Mouse (Mus musculus) activated CD4-positive, CD25-positive, alpha-beta regulatory T cell, adult 4 months (primary cell): ENCODE data around the gene Acsf2. TPM values are rescaled to one million over a fixed set of nuclear protein-coding genes. Genes with fewer than 3 reads are reported as not detected.

Experiments used
- ATAC-seq: one replicate; pipeline ENCODE4 v1.8.0; 2017
- polyA plus RNA-seq, 2 experiments: library from polyadenylated mRNA; unstranded; fragments of 100-300 nt; shearing (Covaris generic); gene quantifications; one replicate each; pipeline ENCODE4 v1.2.1; 2017

The Acsf2 gene
- polyA plus RNA-seq, 2 experiments from 2014 or later = 1.9 to 2.3 TPM

DNA sequence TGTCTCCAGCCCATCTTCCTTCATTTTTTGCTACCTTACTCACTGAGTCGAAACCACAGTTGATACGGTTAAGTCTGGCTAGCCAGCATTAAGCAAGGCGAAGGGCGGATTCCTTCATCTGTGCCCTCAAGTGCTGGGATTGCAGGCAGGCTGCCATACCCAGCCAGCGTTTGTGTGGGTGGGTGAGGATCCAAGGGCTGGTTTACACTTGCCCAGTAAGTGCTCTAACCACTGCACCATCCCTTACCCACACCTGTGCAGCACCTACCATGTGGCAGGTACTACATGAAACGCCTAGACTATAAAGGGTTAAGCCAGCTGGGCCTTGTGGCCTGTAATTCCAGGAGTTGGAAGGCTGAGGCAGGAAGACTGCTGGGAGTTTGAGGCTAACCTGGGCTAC, 54.4 kb downstream of the Acsf2 start:
- ATAC-seq = no peak

- ATAC-seq = no peak
Measured at GRCm38 (mm10) chr11:94546381-94546780, 55.3 kb downstream of the Acsf2 start.

DNA sequence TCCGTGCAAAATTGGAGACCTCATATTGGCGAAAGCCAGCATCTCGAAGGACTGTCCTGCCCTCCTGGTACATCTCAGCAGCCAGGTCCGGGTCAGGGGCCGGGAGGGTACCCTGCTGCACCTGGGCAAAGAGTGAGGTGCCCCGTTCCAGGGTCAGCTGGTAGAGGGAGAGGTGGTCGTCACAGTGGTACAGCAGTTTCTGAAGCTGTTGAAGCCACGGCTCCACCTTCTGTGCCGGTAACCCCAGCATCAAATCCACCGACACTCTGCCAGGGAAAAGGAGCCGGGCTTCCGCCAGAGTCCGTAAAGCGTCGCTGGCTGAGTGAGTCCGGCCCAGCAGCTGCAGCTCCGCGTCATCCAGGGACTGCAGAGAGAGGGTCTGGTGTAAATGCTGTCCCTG, 57.2 kb downstream of the Acsf2 start:
- ATAC-seq = no peak

DNA sequence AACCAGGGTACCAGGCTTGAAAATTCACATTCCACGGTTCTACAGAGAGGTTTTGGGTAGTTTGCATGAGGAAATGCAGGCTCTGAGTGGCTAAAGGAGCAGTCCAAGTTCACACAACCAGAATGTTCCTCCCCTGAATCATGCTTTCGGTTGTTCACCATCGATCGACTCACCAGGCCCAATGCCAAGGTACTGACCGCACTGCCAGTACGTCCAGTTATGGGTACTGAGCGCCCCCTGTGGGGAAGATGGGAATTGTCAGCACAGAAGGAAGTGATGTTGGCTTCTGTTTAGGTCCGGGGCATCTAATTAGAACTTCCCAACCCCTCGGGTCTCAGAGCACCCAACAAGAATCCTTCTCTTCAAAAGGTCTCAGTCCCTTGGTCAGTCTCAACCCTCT, 57.7 kb downstream of the Acsf2 start:
- ATAC-seq = no peak

DNA sequence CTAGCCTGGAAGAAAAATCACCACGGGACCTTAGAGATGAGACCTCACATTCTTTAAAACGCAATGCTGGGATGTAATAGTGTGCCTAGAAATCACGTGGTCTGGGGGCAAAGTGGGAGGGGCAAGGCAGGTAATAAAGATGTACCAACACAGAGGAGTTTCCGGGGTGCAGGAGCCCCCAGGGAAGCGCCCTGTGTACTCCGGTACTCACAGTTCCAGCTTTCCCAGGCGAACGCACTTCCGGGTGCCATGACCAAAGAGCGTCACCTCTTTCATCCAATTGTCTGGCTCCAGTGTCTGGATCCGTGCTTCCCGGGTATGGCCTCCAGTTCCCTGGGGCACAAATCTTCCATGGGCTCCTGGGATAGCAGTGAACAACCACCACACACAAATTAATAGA, 58.3 kb downstream of the Acsf2 start:
- ATAC-seq = no peak

DNA sequence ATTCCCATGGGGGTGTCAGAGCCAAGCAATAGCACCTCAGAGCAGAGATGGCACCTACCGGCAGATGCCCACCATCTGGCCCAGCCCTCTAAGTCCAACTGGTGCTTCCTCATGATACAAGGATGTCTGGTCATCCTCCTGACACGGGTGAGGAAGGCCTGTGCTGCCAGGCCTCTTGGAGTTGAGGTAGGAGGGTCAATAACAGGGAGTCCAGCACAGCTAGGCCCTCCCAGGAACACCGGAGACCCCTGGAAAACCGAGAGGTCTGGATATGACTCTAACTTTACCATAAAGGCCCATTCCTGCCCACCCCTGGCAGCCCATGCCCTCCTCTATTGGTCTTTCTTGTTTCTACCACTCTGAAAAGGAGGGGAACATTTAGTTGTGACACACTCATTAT, 59.3 kb downstream of the Acsf2 start:
- no peak for ATAC-seq

DNA sequence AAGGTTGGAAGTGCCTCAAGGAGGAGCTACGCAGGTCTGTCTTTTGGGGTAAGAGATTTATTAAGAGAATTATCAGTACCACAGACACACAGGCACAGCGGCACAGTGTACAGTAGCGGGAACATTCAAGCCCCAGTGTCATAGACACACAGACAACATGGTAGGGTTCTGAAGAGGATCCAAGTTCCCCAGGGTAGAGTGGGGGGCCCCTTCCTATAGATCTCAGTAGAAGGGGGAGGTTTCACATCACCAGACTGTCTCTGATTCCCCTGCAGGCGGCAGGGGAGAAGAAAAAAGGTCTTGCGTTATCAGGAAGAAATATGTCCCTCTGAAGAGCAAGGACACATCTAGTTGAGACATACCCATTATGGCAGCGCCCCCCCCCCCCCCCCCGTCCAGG, 61.9 kb downstream of the Acsf2 start:
- ATAC-seq = no peak

DNA sequence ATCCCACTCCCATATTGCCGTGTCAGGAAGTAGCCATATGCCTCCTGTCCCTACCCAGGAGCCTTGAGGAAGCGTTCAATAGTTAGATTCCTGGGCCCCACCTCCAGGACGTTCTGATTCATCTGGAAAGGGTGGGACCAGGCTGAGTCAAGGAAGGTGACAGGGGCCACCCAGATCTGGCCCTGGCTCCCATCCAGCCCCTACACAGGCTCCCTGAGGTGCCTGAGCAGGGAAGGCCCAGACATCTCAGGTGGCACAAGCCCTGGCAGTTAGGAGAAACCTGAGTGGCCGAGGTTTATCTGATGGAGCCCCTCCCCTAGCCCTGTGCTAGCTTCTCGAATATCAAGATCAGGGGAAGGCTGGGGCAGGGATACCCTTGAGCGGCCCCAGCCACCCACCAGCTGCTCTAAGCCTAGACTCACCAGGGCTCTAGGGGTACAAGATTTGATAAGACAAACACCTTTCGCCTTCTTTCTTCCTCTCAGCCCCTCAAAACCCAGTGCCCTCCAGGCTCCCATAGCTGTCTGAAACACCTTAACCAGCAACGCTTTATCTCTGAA, 62.9 kb downstream of the Acsf2 start:
- no peak for ATAC-seq

- ATAC-seq = no peak
Measured at GRCm38 (mm10) chr11:94533171-94533570, 68.5 kb downstream of the Acsf2 start.

DNA sequence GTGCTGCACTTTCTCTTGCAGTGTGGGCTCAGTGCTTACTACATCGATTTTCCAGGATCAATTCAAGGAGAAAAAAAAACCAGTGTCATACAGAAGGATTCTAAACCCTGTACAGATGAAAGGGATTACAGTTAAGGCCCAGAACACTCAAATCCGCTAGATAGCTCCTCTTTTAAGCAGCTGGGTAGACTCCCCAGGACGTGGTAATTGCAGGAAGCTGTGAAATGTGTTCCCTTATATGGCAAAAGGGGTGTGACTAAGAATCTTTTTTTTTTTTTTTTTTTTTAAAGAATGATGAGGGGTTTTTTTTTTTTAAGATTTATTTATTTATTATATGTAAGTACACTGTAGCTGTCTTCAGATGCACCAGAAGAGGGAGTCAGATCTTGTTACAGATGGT, 72.8 kb downstream of the Acsf2 start:
- no peak for ATAC-seq

DNA sequence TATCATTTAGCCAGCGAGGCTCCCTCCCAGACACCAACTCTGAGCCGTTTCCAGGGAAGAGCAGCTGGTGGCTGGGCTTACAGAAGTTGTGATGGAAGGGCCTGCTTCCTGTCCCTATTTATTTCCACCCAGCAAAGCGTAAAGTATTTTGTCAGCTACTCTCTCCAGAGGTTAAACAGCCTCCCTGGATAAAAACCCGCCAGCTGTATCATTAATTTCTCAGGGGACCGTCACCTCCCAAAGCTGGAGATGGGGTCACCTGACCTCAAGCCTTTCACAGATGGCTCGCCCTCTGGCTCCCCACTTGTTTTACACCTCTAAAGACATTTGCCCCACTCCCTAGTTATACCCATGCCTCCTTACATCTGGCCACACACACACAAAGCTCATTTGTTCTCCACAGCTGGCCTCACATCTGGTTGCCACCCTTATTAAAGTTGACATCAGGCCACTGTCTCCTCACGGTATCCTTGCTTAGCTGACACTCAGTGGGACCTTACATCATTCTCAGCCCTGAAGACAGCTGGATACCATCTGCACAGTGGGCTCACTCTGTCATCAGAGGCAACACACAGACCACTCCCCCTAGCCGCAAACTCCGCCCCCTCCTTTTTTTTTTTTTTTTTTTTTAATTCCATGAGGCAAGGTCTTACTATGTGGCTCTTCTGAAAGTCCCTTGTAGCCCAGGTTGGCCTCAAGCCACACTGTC, 75.3 kb downstream of the Acsf2 start:
- no peak for ATAC-seq

GRCm38 (mm10) chr11:94521219-94521843, 80.3 kb downstream of the Acsf2 start, which contains the start of gene Mycbpap:
TSS of gene Mycbpap (minus strand) at chr11:94521742.
- ATAC-seq = no peak

- no peak for ATAC-seq
Measured at GRCm38 (mm10) chr11:94513452-94513851, 88.2 kb downstream of the Acsf2 start.

- ATAC-seq = no peak
Measured at GRCm38 (mm10) chr11:94508976-94509375, 92.7 kb downstream of the Acsf2 start.

Other genes with a start within 250 kb of the Acsf2 start
- gene Abcc3, start 208.9 kb downstream of the Acsf2 start, polyA plus RNA-seq = under 1 TPM; 0.45 to 0.79 TPM
- gene Cacna1g, start 127.7 kb downstream of the Acsf2 start, polyA plus RNA-seq = not detected
- not detected for gene Spata20, start 115.7 kb downstream of the Acsf2 start, polyA plus RNA-seq
- not detected for gene Epn3, start 101.9 kb downstream of the Acsf2 start, polyA plus RNA-seq
- gene Mycbpap, start 80.1 kb downstream of the Acsf2 start, polyA plus RNA-seq = not detected
- gene Rsad1, start 52.6 kb downstream of the Acsf2 start, polyA plus RNA-seq = 1 to 10 TPM in 1 of 2 experiments, under 1 TPM in 1; 0.90 to 1.4 TPM
- gene Chad, start 36.8 kb downstream of the Acsf2 start, polyA plus RNA-seq = under 1 TPM in 1 of 2 experiments, not detected in 1; 0.38 TPM
- 10 to 100 TPM in 1 of 2 experiments, 1 to 10 TPM in 1; 9.9 to 12.9 TPM for gene Lrrc59, start 27.9 kb upstream of the Acsf2 start, polyA plus RNA-seq
- gene Mrpl27, start 51.9 kb upstream of the Acsf2 start, polyA plus RNA-seq = 10 to 100 TPM; 75.2 to 93.7 TPM
- 1 to 10 TPM; 2.6 to 4.4 TPM for gene Eme1, start 52.1 kb upstream of the Acsf2 start, polyA plus RNA-seq
- 1 to 10 TPM; 5.6 to 6.0 TPM for gene Xylt2, start 75.6 kb upstream of the Acsf2 start, polyA plus RNA-seq
- not detected for gene Gm11541, start 102.6 kb upstream of the Acsf2 start, polyA plus RNA-seq
- gene Cdc34b, start 139.9 kb upstream of the Acsf2 start, polyA plus RNA-seq = not detected
- gene Tmem92, start 180.8 kb upstream of the Acsf2 start, polyA plus RNA-seq = not detected